Mouse (Mus musculus) embryonic fibroblast, embryonic 13.5 days (primary cell): ENCODE results near the gene Zdhhc4.

Experiments
- CTCF ChIP-seq: IDR thresholded peaks from 2 replicates; pipeline ENCODE4 v1.5.1; 2011; ENCODE audit warnings: mild to moderate bottlenecking, control low read depth, low read length, moderate library complexity, borderline replicate concordance; ENCODE audit not compliant: insufficient read depth
- POLR2A ChIP-seq: IDR thresholded peaks from 2 replicates; pipeline ENCODE4 v1.6.1; 2011; ENCODE audit warnings: low read depth, mild to moderate bottlenecking, control low read depth, low read length, moderate library complexity

DNA sequence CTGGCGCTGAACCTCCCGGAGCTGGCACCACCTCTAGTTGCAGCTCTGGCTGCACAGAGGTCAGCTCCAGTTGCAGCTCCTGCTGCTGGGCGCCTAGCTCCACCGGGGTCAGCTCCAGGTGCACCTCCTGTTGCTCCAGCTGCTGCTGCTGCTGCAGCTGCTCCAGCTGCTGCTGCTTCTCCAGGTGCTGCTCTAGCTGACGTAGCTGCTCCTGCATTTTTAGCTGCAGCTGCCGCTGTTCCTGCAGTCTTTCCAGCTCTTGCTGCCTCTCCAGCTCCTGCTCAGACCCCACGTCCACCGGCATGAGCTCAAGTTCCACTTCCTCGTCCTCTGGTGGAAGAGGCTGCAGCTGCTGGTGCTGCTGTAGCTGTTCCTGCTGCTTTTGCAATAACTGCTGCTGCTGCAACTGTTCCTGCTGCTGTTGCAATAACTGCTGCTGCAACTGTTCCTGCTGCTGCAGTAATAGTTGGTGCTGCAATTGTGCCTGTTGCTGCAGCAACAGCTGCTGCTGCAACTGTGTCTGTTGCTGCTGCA, 40.6 kb downstream of the Zdhhc4 start:
- TF ChIP-seq POLR2A: no peak
- TF ChIP-seq CTCF: no peak
